In genomic region chr5:138160842-138161665, GRCm38 (mm10) we compare ENCODE assay signal across 8 mouse cellular contexts. TPM values are rescaled to one million over a fixed set of nuclear protein-coding genes. Genes with fewer than 3 reads are reported as not detected.
A peak's percentile ranks its signal among the peaks of the same experiment; 100 is the strongest.
DNase-seq lines count a peak whose midpoint lies in the region; ATAC-seq and TF ChIP-seq lines count a peak whose summit lies in the region.

TSS of gene Cops6 (plus strand) at chr5:138161071.

- POLR2A ChIA-PET in Patski (lab: Charles Lee) = interaction anchor here (3.4 kb wide), 1 partner anchor 9 kb away, joined by 14 read pairs; no protein-coding TSS in a partner anchor

- H3K9ac ChIP-seq in hindbrain, embryonic 14.5 days = peak within 1 kb of the TSS; percentile 80

- H3K4me2 ChIP-seq in hindbrain, embryonic 14.5 days (replicated peaks) = peak within 1 kb of the TSS; percentile 78

- H3K27me3 ChIP-seq in Patski = no peaks in the 10 kb centered on the region
- H3K27me3 ChIP-seq in hindbrain, embryonic 14.5 days (ENCODE audit: control insufficient read depth, insufficient read depth, low read length) = no peaks in the 10 kb centered on the region

- H3K36me3 ChIP-seq in hindbrain, embryonic 14.5 days (replicated peaks; ENCODE audit: control insufficient read depth, insufficient read depth) = peaks cover 38% of the 10 kb centered on the region

- 1% methylated on average over 42 of the region's 42 CpGs for WGBS in hindbrain, embryonic 14.5 days

- no peak for TF ChIP-seq CTCF in Patski (IDR thresholded peaks at IDR 0.05)

- in situ Hi-C loops in Patski (cut with MboI; ENCODE audit: low pct_unique_long_range_greater_than_20kb) = loop anchor here (10.0 kb wide), 1 partner anchor 376 kb away; the partner anchor contains the start of genes Mepce and Zcwpw1

- peak within 1 kb of the TSS; percentile 64 for H3K4me3 ChIP-seq in hindbrain, embryonic 14.5 days (replicated peaks; ENCODE audit: low read length)

- H3K4me1 ChIP-seq in hindbrain, embryonic 14.5 days (replicated peaks; ENCODE audit: control insufficient read depth, insufficient read depth, low read length) = peaks cover 12% of the 10 kb centered on the region

- peak; percentile 87 for ATAC-seq in Patski
- ATAC-seq in hindbrain, embryonic 14.5 days (ENCODE audit: low FRiP score) = peak; percentile 95

- no peak for DNase-seq in Patski (ENCODE audit: low read depth, low spot score)
- peak; percentile 97 to 98 for DNase-seq in cerebellum, postnatal 25 days
- peak; percentile 88 to 91 for DNase-seq in frontal cortex, postnatal 25 days (ENCODE audit: low spot score in 2 of 2)
- peak; percentile 91 for DNase-seq in hindbrain, embryonic 14.5 days (ENCODE audit: low spot score)
- peak; percentile 95 to 97 for DNase-seq in layer of hippocampus, postnatal 36 days
- peak; percentile 97 for DNase-seq in lung, postnatal 36 days
- DNase-seq in retina, postnatal 1 day = peak; percentile 97
- DNase-seq in urinary bladder, adult 18-20 months (ENCODE audit: low spot score in 2 of 2) = peak; percentile 91 to 93

- peak within 1 kb of the TSS; percentile 80 for H3K27ac ChIP-seq in hindbrain, embryonic 14.5 days

- CTCF ChIA-PET in Patski (lab: Charles Lee) = interaction anchor here (1.1 to 1.8 kb wide), 2 partner anchors 9 to 65 kb away, joined by 3 to 6 read pairs; no protein-coding TSS in a partner anchor

- no peaks in the 10 kb centered on the region for H3K9me3 ChIP-seq in hindbrain, embryonic 14.5 days (ENCODE audit: control insufficient read depth, low read length)

RNA-seq across cellular contexts. Expression of gene Cops6, which starts in this region (rescaled TPM):
- 274 TPM for polyA plus RNA-seq in Patski (2021)
- polyA plus RNA-seq in hindbrain, embryonic 14.5 days (2014; fragmentation: Nextera tagmentation; extraction: Ambion mirVana) = 239 and 253 TPM in 2 replicates
- total RNA-seq in layer of hippocampus, postnatal 36 days (2021) = 100 to 1,000 TPM; 136 to 139 TPM
